ENCODE assay signal across 11 mouse cellular contexts in the genomic region with DNA sequence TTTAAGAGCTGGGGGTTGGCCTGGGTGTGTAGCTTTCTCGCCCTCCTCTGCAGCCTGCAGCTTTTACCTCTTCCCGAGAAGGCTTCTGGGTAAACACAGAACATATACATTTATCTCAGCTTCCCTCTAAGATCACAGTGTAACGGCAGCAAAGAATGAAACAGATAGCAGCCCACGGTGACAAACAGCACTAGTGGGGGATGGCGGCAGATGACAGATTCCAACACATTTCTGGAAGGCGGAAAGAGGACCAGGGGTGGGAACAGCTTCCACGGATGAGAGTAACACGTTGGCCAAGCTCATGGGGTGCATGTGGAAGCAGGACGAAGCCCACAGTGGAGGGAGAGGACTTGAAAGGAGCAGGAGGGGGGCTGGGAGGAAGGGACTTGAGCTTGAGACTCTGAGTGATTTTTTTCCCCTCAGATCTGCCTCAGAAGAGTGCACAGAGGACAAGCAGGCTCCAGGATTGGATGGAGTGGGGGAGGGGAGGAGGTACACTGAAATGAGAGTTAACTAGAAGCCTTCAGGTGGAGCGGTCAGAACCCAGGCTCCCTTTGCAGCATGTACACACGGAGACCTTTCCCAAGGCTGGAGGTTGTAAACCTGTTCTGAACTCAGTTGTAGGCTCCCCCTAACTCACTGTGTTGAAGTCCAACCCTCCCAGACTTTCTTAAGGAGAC.
DNase-seq lines count a peak whose midpoint lies in the region; ATAC-seq lines count a peak whose summit lies in the region.
"Had no signal": no experiment of that assay in that cellular context is flagged by ENCODE, and none has a peak within 500 bp of the region (broad histone marks: within the 10 kb centered on the region; RNA-seq: fewer than 3 reads in every experiment).

No protein-coding gene starts in this region.

- H3K4me1 ChIP-seq in hindbrain, embryonic 10.5 days (replicated peaks), result peaks cover 50% of the 10 kb centered on the region
- H3K4me1 ChIP-seq in hindbrain, embryonic 16.5 days (ENCODE audit: control insufficient read depth, insufficient read depth, low read depth, low read length), result peaks cover 7% of the 10 kb centered on the region
- peaks cover 43% of the 10 kb centered on the region for H3K4me1 ChIP-seq in midbrain, embryonic 13.5 days (replicated peaks)
- peaks cover 15% of the 10 kb centered on the region for H3K4me1 ChIP-seq in midbrain, embryonic 11.5 days (ENCODE audit: control insufficient read depth, insufficient read depth, low read length)
- no peaks in the 10 kb centered on the region for H3K4me1 ChIP-seq in neural tube, embryonic 14.5 days (ENCODE audit: control insufficient read depth, insufficient read depth, low read length)

- no peak overlapping the region for H3K9ac ChIP-seq in hindbrain, embryonic 16.5 days (ENCODE audit: low read depth, low read length)
- peak overlapping the region; percentile 25; the same call in 1 of the 2 replicates for H3K9ac ChIP-seq in midbrain, embryonic 13.5 days (replicated peaks)
- H3K9ac ChIP-seq in midbrain, embryonic 11.5 days (ENCODE audit: low read length), result no peak overlapping the region
- no peak overlapping the region for H3K9ac ChIP-seq in neural tube, embryonic 14.5 days (replicated peaks; ENCODE audit: low read depth, low read length)
- H3K9ac ChIP-seq: lung, embryonic 14.5 days had no signal

- H3K4me2 ChIP-seq in hindbrain, embryonic 16.5 days (ENCODE audit: low read length), result no peak overlapping the region
- no peak overlapping the region for H3K4me2 ChIP-seq in midbrain, embryonic 13.5 days (replicated peaks)
- no peak overlapping the region for H3K4me2 ChIP-seq in midbrain, embryonic 11.5 days
- no peak overlapping the region for H3K4me2 ChIP-seq in neural tube, embryonic 14.5 days (ENCODE audit: low read depth, low read length)
- H3K4me2 ChIP-seq: lung, embryonic 14.5 days had no signal

- 64% methylated on average over 11 of the region's 11 CpGs for WGBS in hindbrain, embryonic 10.5 days
- WGBS in hindbrain, embryonic 16.5 days, result 56% methylated on average over 11 of the region's 11 CpGs
- 55% methylated on average over 11 of the region's 11 CpGs for WGBS in midbrain, embryonic 13.5 days
- 73% methylated on average over 11 of the region's 11 CpGs for WGBS in midbrain, embryonic 11.5 days
- 55% methylated on average over 11 of the region's 11 CpGs for WGBS in neural tube, embryonic 14.5 days

- DNase-seq in hindbrain, embryonic 10.5 days (ENCODE audit: low spot score), result no peak
- DNase-seq in midbrain, embryonic 11.5 days (ENCODE audit: low spot score, missing footprints), result no peak
- DNase-seq in brain, adult 2 months (ENCODE audit: low read depth, low spot score), result peak; percentile 58
- DNase-seq in adrenal gland, postnatal 36 days, result no peak
- DNase-seq: cerebellum, adult 11 months; heart, adult 18-20 months; liver had no signal

- H3K36me3 ChIP-seq in hindbrain, embryonic 10.5 days, result no peaks in the 10 kb centered on the region
- H3K36me3 ChIP-seq in hindbrain, embryonic 16.5 days (ENCODE audit: control insufficient read depth, insufficient read depth, low read length), result no peaks in the 10 kb centered on the region
- no peaks in the 10 kb centered on the region for H3K36me3 ChIP-seq in midbrain, embryonic 13.5 days
- no peaks in the 10 kb centered on the region for H3K36me3 ChIP-seq in midbrain, embryonic 11.5 days (ENCODE audit: control insufficient read depth, insufficient read depth, low read length)
- H3K36me3 ChIP-seq in neural tube, embryonic 14.5 days (ENCODE audit: control insufficient read depth, insufficient read depth, low read length), result no peaks in the 10 kb centered on the region

- H3K4me3 ChIP-seq in hindbrain, embryonic 10.5 days, result no peak overlapping the region
- H3K4me3 ChIP-seq in hindbrain, embryonic 16.5 days (ENCODE audit: low read length), result no peak overlapping the region
- H3K4me3 ChIP-seq in midbrain, embryonic 13.5 days (replicated peaks), result no peak overlapping the region
- no peak overlapping the region for H3K4me3 ChIP-seq in midbrain, embryonic 11.5 days (ENCODE audit: low read depth, low read length)
- no peak overlapping the region for H3K4me3 ChIP-seq in neural tube, embryonic 14.5 days (ENCODE audit: low read depth, low read length)

- no peaks in the 10 kb centered on the region for H3K27me3 ChIP-seq in hindbrain, embryonic 10.5 days (ENCODE audit: insufficient read depth, poor library complexity, severe bottlenecking)
- H3K27me3 ChIP-seq in hindbrain, embryonic 16.5 days (replicated peaks; ENCODE audit: control insufficient read depth, insufficient read depth, low read length), result no peaks in the 10 kb centered on the region
- no peaks in the 10 kb centered on the region for H3K27me3 ChIP-seq in midbrain, embryonic 13.5 days
- H3K27me3 ChIP-seq in midbrain, embryonic 11.5 days (ENCODE audit: control insufficient read depth, insufficient read depth, low read length), result no peaks in the 10 kb centered on the region
- H3K27me3 ChIP-seq in neural tube, embryonic 14.5 days (ENCODE audit: control insufficient read depth, insufficient read depth, low read length), result no peaks in the 10 kb centered on the region

- 0 out of 2 replicates have a peak, but pooled peaks cover 6% of the 10 kb centered on the region for H3K9me3 ChIP-seq in hindbrain, embryonic 10.5 days
- no peaks in the 10 kb centered on the region for H3K9me3 ChIP-seq in hindbrain, embryonic 16.5 days (ENCODE audit: control insufficient read depth, low read length)
- no peaks in the 10 kb centered on the region for H3K9me3 ChIP-seq in midbrain, embryonic 13.5 days
- no peaks in the 10 kb centered on the region for H3K9me3 ChIP-seq in midbrain, embryonic 11.5 days (ENCODE audit: control insufficient read depth, low read length)
- no peaks in the 10 kb centered on the region for H3K9me3 ChIP-seq in neural tube, embryonic 14.5 days (ENCODE audit: control insufficient read depth, low read length)

- H3K27ac ChIP-seq in hindbrain, embryonic 10.5 days, result peak overlapping the region; percentile 83
- no peak overlapping the region for H3K27ac ChIP-seq in hindbrain, embryonic 16.5 days (ENCODE audit: low read depth, low read length)
- H3K27ac ChIP-seq in midbrain, embryonic 13.5 days, result peak overlapping the region; percentile 19; the same call in 1 of the 2 replicates
- no peak overlapping the region for H3K27ac ChIP-seq in midbrain, embryonic 11.5 days (ENCODE audit: low read depth, low read length)
- H3K27ac ChIP-seq in neural tube, embryonic 14.5 days (ENCODE audit: low read depth, low read length), result peak overlapping the region; percentile 29

- ATAC-seq in hindbrain, embryonic 16.5 days, result no peak
- ATAC-seq in midbrain, embryonic 13.5 days, result no peak
- no peak for ATAC-seq in midbrain, embryonic 11.5 days (ENCODE audit: low FRiP score)
- no peak for ATAC-seq in neural tube, embryonic 14.5 days (ENCODE audit: low read depth)

Comparison
In these comparisons a context has a peak if more than half of its experiments do, and no peak if none do; other contexts are left out.
1. H3K27ac ChIP-seq: peak in hindbrain, embryonic 10.5 days (single experiment), midbrain, embryonic 13.5 days (single experiment) and neural tube, embryonic 14.5 days (single experiment); none in hindbrain, embryonic 16.5 days (single experiment) and midbrain, embryonic 11.5 days (single experiment).